Comparison of ENCODE assay signal across 8 mouse cellular contexts in genomic region chr7:79275345-79275744, GRCm38 (mm10). TPM values are rescaled to one million over a fixed set of nuclear protein-coding genes. Genes with fewer than 3 reads are reported as not detected.
A peak's percentile ranks its signal among the peaks of the same experiment; 100 is the strongest.
DNase-seq lines count a peak whose midpoint lies in the region; ATAC-seq lines count a peak whose summit lies in the region.

No protein-coding gene starts in this region.

- no peak for DNase-seq in midbrain, embryonic 10.5 days (ENCODE audit: low spot score)
- DNase-seq in urinary bladder, postnatal 14 days (ENCODE audit: low spot score): no peak
- DNase-seq in right cerebral cortex, adult 18-20 months: no peak
- DNase-seq in right cerebral cortex, postnatal 36 days (ENCODE audit: low spot score in 2 of 2): no peak

- peak overlapping the region; percentile 96 for H3K4me3 ChIP-seq in megakaryocyte, embryonic 14.5 days (replicated peaks)
- peak overlapping the region; percentile 7; the same call in 1 of the 2 replicates for H3K4me3 ChIP-seq in embryonic facial prominence, embryonic 12.5 days
- H3K4me3 ChIP-seq in hindbrain, embryonic 13.5 days: peak overlapping the region; percentile 84
- peak overlapping the region; percentile 86 for H3K4me3 ChIP-seq in midbrain, embryonic 10.5 days

- H3K9me3 ChIP-seq in megakaryocyte, embryonic 14.5 days: no peaks in the 10 kb centered on the region
- no peaks in the 10 kb centered on the region for H3K9me3 ChIP-seq in embryonic facial prominence, embryonic 12.5 days
- H3K9me3 ChIP-seq in hindbrain, embryonic 13.5 days: no peaks in the 10 kb centered on the region
- H3K9me3 ChIP-seq in midbrain, embryonic 10.5 days (replicated peaks): no peaks in the 10 kb centered on the region

- H3K27me3 ChIP-seq in megakaryocyte, embryonic 14.5 days (replicated peaks): no peaks in the 10 kb centered on the region
- no peaks in the 10 kb centered on the region for H3K27me3 ChIP-seq in embryonic facial prominence, embryonic 12.5 days
- H3K27me3 ChIP-seq in hindbrain, embryonic 13.5 days: no peaks in the 10 kb centered on the region
- H3K27me3 ChIP-seq in midbrain, embryonic 10.5 days (ENCODE audit: low read depth, poor library complexity, severe bottlenecking): no peaks in the 10 kb centered on the region

- 0 out of 2 replicates have a peak overlapping the region, but pooled peaks have one; percentile 4 for H3K27ac ChIP-seq in embryonic facial prominence, embryonic 12.5 days
- H3K27ac ChIP-seq in hindbrain, embryonic 13.5 days: 0 out of 2 replicates have a peak overlapping the region, but pooled peaks have one; percentile 55
- H3K27ac ChIP-seq in midbrain, embryonic 10.5 days (replicated peaks): peak overlapping the region; percentile 50; the same call in 1 of the 2 replicates

- H3K4me1 ChIP-seq in megakaryocyte, embryonic 14.5 days: peaks cover 90% of the 10 kb centered on the region
- H3K4me1 ChIP-seq in embryonic facial prominence, embryonic 12.5 days: peaks cover 47% of the 10 kb centered on the region
- H3K4me1 ChIP-seq in hindbrain, embryonic 13.5 days (replicated peaks): peaks cover 62% of the 10 kb centered on the region
- peaks cover 61% of the 10 kb centered on the region for H3K4me1 ChIP-seq in midbrain, embryonic 10.5 days

- peaks cover 48% of the 10 kb centered on the region for H3K36me3 ChIP-seq in megakaryocyte, embryonic 14.5 days (replicated peaks; ENCODE audit: low read length)
- H3K36me3 ChIP-seq in embryonic facial prominence, embryonic 12.5 days: no peaks in the 10 kb centered on the region
- H3K36me3 ChIP-seq in hindbrain, embryonic 13.5 days: no peaks in the 10 kb centered on the region
- H3K36me3 ChIP-seq in midbrain, embryonic 10.5 days: no peaks in the 10 kb centered on the region

- peak overlapping the region; percentile 72 for H3K4me2 ChIP-seq in embryonic facial prominence, embryonic 12.5 days (replicated peaks)
- H3K4me2 ChIP-seq in hindbrain, embryonic 13.5 days: peak overlapping the region; percentile 86

- no peak for ATAC-seq in megakaryocyte, adult 5-6 weeks (ENCODE audit: poor library complexity, severe bottlenecking)
- ATAC-seq in embryonic facial prominence, embryonic 12.5 days (ENCODE audit: insufficient number of reproducible peaks, insufficient read depth, low FRiP score, low TSS enrichment): no peak
- no peak for ATAC-seq in hindbrain, embryonic 13.5 days (ENCODE audit: low FRiP score)

- H3K9ac ChIP-seq in embryonic facial prominence, embryonic 12.5 days: no peak overlapping the region
- H3K9ac ChIP-seq in hindbrain, embryonic 13.5 days: peak overlapping the region; percentile 63

- whole genome bisulfite sequencing in embryonic facial prominence, embryonic 12.5 days: 22% methylated on average over 11 of the region's 11 CpGs
- 45% methylated on average over 11 of the region's 11 CpGs for WGBS in hindbrain, embryonic 13.5 days
- WGBS in midbrain, embryonic 10.5 days: 52% methylated on average over 11 of the region's 11 CpGs

RNA-seq across cellular contexts. Expression of gene Abhd2, which starts 2.3 kb away (rescaled TPM):
- polyA plus RNA-seq in megakaryocyte, embryonic 14.5 days (2012; ENCODE audit: insufficient read depth, low replicate concordance): 18.2 and 77.1 TPM in 2 replicates
- 41.5 and 45.2 TPM in 2 replicates for total RNA-seq in megakaryocyte, adult 5-6 weeks (2015)
- 26.3 and 28.5 TPM in 2 replicates for total RNA-seq in megakaryocyte, adult 5-6 weeks (2017)
- 11.0 and 11.9 TPM in 2 replicates for polyA plus RNA-seq in embryonic facial prominence, embryonic 12.5 days (2016; fragmentation: Nextera tagmentation; extraction: Ambion mirVana)
- polyA plus RNA-seq in hindbrain, embryonic 13.5 days (2015; fragmentation: Nextera tagmentation; extraction: Ambion mirVana): 17.3 and 19.5 TPM in 2 replicates
- 6.8 and 8.7 TPM in 2 replicates for polyA plus RNA-seq in midbrain, embryonic 10.5 days (2016; fragmentation: Nextera tagmentation; extraction: Ambion mirVana)

Comparison
In these comparisons a context has a peak if more than half of its experiments do, and no peak if none do; other contexts are left out.
1. H3K4me3 ChIP-seq: peak in every context shown above with its lines; median percentile 96 in megakaryocyte, embryonic 14.5 days; 86 in midbrain, embryonic 10.5 days; 84 in hindbrain, embryonic 13.5 days; 7 in embryonic facial prominence, embryonic 12.5 days.
2. H3K27ac ChIP-seq: peak in every context shown above with its lines; median percentile 55 in hindbrain, embryonic 13.5 days; 50 in midbrain, embryonic 10.5 days; 4 in embryonic facial prominence, embryonic 12.5 days.